Mouse (Mus musculus) spleen, postnatal 36 days (tissue): Measurements from ENCODE around the gene Dennd4a.

Source experiments
- DNase-seq, 2 experiments: peaks; one replicate each; pipeline ENCODE4 v3.0.0; 2022; ENCODE audit warnings: low spot score in 2 of 2, mixed read lengths in 1 of 2

Gene Dennd4a

DNA sequence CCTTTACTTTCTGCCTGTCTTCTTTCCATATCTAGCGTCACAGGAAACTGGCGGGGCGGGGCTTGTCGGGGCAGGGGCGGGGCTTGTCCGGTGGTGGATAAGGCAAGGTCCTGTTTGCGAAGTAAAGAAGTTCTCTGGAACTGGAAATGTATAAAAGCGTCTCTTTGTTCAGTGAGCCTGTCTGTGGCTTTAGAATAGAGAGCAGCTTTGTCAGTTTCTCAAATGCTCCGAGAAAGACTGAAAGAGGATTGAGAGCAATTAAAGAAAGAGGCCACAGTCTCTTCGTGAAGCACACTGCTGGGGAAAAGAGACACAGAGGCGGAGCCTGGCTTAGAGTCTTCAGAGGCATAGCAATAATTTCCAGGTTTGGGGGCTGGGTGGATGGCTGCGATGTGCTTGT, 145.2 kb downstream of the Dennd4a start:
- peak in 1 of 2 experiments; percentile 22 for DNase-seq

DNA sequence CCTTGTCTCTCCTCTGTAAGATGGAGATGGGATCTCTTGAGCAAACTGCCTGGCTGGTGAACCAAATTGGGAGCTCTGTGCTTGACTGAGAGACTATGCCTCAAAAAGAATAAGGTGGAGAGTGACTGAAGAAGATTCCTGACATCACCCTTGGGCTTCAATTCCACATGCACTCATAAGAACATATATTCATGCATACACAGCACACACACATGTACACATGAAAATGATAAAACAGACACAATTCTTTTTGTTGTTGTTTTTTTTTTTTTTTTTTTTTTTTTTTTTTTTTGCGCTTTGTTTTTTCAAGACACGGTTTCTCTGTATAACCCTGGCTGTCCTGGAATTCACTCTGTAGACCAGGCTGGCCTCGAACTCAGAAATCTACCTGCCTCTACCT, 146.1 kb downstream of the Dennd4a start:
- no peak for DNase-seq

DNA sequence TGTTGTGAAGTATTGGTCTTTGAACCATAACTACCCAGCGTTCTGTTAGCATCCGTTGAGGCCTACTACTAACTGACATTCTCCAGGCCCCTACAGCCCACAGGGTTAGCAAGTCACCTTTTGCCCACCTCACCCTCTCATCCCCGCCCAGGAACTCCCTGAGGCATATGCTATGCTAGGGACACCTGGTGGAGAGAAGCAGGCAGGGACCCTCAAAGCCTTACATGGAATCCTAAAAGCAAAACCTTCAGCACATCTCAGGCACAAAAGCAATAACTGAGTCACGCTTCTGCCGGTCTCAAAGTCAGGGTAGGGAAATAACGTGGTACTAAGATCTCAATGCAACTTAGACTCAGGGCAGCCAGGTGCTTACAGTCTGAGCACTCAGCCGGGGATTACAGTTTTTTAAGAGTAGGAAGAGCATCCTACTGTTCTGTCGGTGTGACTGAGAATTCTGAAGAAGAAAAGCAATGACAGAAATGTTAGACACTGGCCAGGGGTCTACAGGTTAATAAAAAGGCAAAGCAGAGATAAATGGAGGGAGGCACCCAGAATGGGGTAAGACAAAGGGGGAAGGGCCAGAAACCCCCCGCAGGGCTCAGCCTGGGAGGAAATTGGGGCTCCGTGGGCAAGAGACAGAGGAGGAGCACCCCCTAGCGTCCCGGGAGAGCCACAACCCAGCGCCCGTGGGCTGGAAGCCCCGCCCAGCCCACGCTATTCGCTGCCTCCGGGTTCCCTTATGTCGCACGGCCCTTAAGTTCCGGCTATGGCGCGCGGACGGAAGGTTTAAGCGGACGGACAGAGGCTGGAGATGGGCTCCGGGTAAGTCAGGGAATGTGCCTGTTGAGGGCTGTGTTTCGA, 149.2 kb downstream of the Dennd4a start, which contains the start of gene Ints14:
Gene Ints14 (plus strand): TSS at position 789 of the 861 bp plus-strand sequence.
- DNase-seq: peak; percentile 91 to 93

DNA sequence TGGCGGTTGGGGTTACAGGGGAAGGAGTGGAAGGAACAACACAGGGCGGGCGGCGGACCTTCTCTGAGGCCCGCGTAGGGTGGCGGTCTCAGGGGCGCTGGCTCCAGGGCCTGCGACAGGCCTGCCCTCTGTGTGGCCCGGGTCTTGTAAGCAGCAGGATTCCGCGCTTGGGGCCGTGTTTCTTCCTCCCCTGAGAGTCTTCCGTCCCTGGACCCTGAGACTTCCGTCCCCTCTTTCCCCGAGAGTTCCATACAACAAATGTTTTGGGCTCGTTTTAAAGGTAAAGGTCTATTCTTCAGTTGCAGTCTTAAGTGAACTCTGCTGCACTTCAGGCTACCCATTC, 149.8 kb downstream of the Dennd4a start:
- DNase-seq: no peak
